Mouse (Mus musculus) ES-E14 (cell line): Measurements from ENCODE around the gene Gabrb2. TPM values are rescaled to one million over a fixed set of nuclear protein-coding genes. Genes with fewer than 3 reads are reported as not detected.

Experiments used
- DNase-seq: peaks from one replicate; pipeline ENCODE4 v3.0.0-alpha.2; 2013; ENCODE audit warnings: low read depth, low spot score
- H3K27ac ChIP-seq: 2 replicates; pipeline ENCODE4 v1.5.1; 2012; ENCODE audit warnings: low read depth, mild to moderate bottlenecking, low read length, moderate library complexity, mixed read lengths; ENCODE audit not compliant: poor library complexity, insufficient read depth, severe bottlenecking
- H3K36me3 ChIP-seq: 2 replicates; pipeline ENCODE4 v1.6.1; 2012; ENCODE audit warnings: mild to moderate bottlenecking, low read length, moderate library complexity, mixed read lengths; ENCODE audit not compliant: control insufficient read depth, poor library complexity, insufficient read depth, severe bottlenecking
- H3K4me1 ChIP-seq, 2 experiments: fragments of 150-350 bp in 1 of 2; sonication (generic) in 1 of 2; 2 replicates each; pipeline ENCODE4 v1.6.1; 2012; ENCODE audit warnings: low read length in 2 of 2, mild to moderate bottlenecking in 1 of 2, mixed read lengths in 1 of 2; ENCODE audit not compliant: control insufficient read depth in 2 of 2, insufficient read depth in 2 of 2, poor library complexity in 1 of 2
- H3K4me3 ChIP-seq, 2 experiments: fragments of 150-350 bp in 1 of 2; sonication (generic) in 1 of 2; 2 replicates each; pipeline ENCODE4 v1.5.1; 2012; ENCODE audit warnings: low read length in 2 of 2, low read depth in 1 of 2, mild to moderate bottlenecking in 1 of 2, mixed read lengths in 1 of 2; ENCODE audit not compliant: insufficient read depth in 1 of 2, poor library complexity in 1 of 2, severe bottlenecking in 1 of 2
- H3K9ac ChIP-seq: 2 replicates; pipeline ENCODE4 v1.6.1; 2012; ENCODE audit warnings: low read depth, mild to moderate bottlenecking, low read length, mixed read lengths; ENCODE audit not compliant: poor library complexity, insufficient read depth, severe bottlenecking
- H3K9me3 ChIP-seq: fragments of 150-350 bp; sonication (generic); 2 replicates; pipeline ENCODE4 v1.6.1; 2012; ENCODE audit warnings: low read depth, mild to moderate bottlenecking, low read length; ENCODE audit not compliant: control insufficient read depth, insufficient read depth
- CHD2 ChIP-seq: IDR thresholded peaks from 2 replicates; pipeline ENCODE4 v1.6.1; 2014; ENCODE audit warnings: mild to moderate bottlenecking, low read depth, low read length, inconsistent platforms
- HCFC1 ChIP-seq: IDR thresholded peaks from 2 replicates; pipeline ENCODE4 v1.6.1; 2012; ENCODE audit warnings: low read length, inconsistent platforms, borderline replicate concordance; ENCODE audit not compliant: insufficient read depth
- MAFK ChIP-seq: IDR thresholded peaks from 2 replicates; pipeline ENCODE4 v1.6.1; 2014; ENCODE audit warnings: mild to moderate bottlenecking, low read depth, low read length, inconsistent platforms; ENCODE audit not compliant: insufficient read depth
- ZC3H11A ChIP-seq: IDR thresholded peaks from 2 replicates; pipeline ENCODE4 v1.6.1; 2012; ENCODE audit warnings: low read depth, mild to moderate bottlenecking, inconsistent platforms, low read length, borderline replicate concordance
- ZNF384 ChIP-seq: IDR thresholded peaks from 2 replicates; pipeline ENCODE4 v1.6.1; 2012; ENCODE audit warnings: low read depth, low read length, inconsistent platforms
- in situ Hi-C, 2 experiments: fragments of 600-800 bp; cut with MboI; formaldehyde crosslinking; loops; one replicate each; pipeline ENCODE4 v1.15.1; 2025; ENCODE audit warnings: low sequenced_read_pairs in 2 of 2, inconsistent platforms in 1 of 2; ENCODE audit not compliant: unreplicated experiment in 2 of 2
- total RNA-seq: library from RNA; depleted of rRNA; stranded (reverse); fragments of 300-350 nt; gene quantifications from 2 replicates; pipeline ENCODE4 v1.2.3, GENCODE M21; 2012

The Gabrb2 gene
- total RNA-seq, 1 experiment: 0.13 TPM

DNA sequence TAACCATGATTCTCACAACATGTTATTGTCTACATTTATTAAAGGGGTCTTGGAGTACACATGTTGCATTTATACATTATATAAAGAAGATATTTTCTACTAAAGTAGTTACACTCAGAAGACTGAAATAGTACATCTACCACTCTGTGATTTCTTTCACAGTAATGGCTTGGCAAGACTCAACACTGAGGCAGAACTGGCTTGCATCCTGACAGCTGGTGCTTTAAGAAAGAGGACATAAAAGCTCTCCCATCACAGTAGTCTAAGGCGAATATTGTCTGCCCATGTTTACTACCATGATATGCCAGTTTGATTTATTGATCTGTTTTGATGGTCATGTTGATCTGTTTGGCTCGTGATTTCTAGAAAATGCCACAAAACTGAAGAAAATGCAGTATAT, 19.4 kb downstream of the Gabrb2 start:
- TF ChIP-seq HCFC1 (no peak), CHD2 (no peak), ZNF384 (no peak), ZC3H11A (no peak), MAFK (no peak)
- Histone ChIP-seq H3K27ac (no peak overlapping the region), H3K36me3 (no peaks in the 10 kb centered on the region), H3K4me1 (no peaks in the 10 kb centered on the region), H3K9ac (no peak overlapping the region), H3K9me3 (no peaks in the 10 kb centered on the region), H3K4me3 (no peak overlapping the region)
- DNase-seq: no peak
- in situ Hi-C loops: no loop called here

DNA sequence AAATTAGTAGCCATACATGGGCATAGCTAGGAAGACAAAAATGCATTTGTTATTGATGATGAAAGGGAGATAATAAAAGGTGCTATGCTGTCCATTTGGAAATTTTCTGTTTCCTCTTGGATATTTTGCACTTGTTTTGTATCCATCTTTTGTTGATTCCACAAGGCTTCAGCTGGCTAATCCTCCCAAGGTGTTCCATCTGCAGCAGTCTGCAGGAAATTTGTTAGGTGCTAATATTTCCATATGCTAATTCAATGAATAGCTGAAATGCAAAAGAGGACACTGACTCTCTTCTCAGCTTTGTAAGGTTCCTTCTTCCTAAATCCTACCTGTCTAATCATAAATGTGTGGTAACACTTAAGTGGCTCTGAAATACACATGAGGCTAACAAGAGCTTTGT, 24.1 kb downstream of the Gabrb2 start:
- in situ Hi-C loops: no loop called here
- Histone ChIP-seq H3K36me3 (no peaks in the 10 kb centered on the region), H3K9ac (no peak overlapping the region), H3K4me1 (no peaks in the 10 kb centered on the region), H3K27ac (no peak overlapping the region), H3K4me3 (no peak overlapping the region), H3K9me3 (no peaks in the 10 kb centered on the region)
- no peak for DNase-seq
- TF ChIP-seq CHD2: no peak
- TF ChIP-seq ZNF384: no peak
- TF ChIP-seq MAFK: no peak
- TF ChIP-seq HCFC1: no peak
- no peak for TF ChIP-seq ZC3H11A

DNA sequence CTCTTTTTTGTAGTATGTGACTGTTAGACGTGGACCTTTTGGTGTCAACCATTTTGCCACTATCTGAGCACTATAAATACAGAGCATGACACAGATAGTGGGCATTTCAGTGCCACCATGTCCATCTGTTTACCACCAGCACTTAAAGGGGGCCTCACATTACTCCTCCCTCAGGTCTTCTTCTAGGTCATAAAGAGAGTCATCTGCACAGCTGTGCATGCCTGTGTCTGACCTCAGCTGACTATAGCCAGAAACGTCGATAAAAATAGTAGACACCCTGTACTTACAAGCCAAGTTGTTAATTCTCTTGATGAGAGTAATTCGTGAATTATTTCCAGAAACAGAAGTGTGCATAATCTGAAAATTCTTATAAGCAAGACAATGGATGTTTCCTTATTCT, 29.4 kb downstream of the Gabrb2 start:
- no peak overlapping the region for H3K9ac ChIP-seq
- no peak for DNase-seq
- H3K27ac ChIP-seq: no peak overlapping the region
- TF ChIP-seq ZC3H11A (no peak), ZNF384 (no peak), CHD2 (no peak), MAFK (no peak), HCFC1 (no peak)
- no peaks in the 10 kb centered on the region for H3K4me1 ChIP-seq
- in situ Hi-C loops: no loop called here
- no peaks in the 10 kb centered on the region for H3K9me3 ChIP-seq
- no peaks in the 10 kb centered on the region for H3K36me3 ChIP-seq
- no peak overlapping the region for H3K4me3 ChIP-seq

- TF ChIP-seq ZC3H11A (no peak), HCFC1 (no peak), ZNF384 (no peak), MAFK (no peak)
- in situ Hi-C loops: no loop called here
- Histone ChIP-seq H3K9ac (no peak overlapping the region), H3K4me3 (no peak overlapping the region), H3K4me1 (no peaks in the 10 kb centered on the region), H3K27ac (no peak overlapping the region), H3K9me3 (no peaks in the 10 kb centered on the region), H3K36me3 (no peaks in the 10 kb centered on the region)
- DNase-seq: no peak
Observed at GRCm38 (mm10) chr11:42464136-42464535, 44.6 kb downstream of the Gabrb2 start.

DNA sequence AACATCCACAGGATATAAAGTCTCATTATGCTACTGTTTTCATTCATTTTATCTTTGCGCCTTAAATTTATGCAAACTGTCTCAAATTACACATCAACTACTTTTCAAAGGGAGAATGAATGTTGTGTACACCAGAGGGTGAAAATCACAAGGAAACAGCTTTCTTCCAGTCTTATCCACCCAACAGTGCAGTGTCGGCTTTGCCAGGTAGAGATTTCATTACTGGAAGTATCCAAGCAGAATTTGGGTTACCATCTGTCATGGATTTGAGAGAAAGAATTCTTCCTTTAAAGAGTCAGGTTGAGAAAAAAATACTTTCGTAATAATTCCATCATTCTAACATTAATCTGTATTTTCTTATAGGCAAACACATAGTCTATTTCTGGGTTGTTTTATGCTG, 48.8 kb downstream of the Gabrb2 start:
- no peaks in the 10 kb centered on the region for H3K36me3 ChIP-seq
- no peak overlapping the region for H3K4me3 ChIP-seq
- H3K27ac ChIP-seq: no peak overlapping the region
- in situ Hi-C loops: no loop called here
- no peak for DNase-seq
- no peaks in the 10 kb centered on the region for H3K9me3 ChIP-seq
- no peak overlapping the region for H3K9ac ChIP-seq
- TF ChIP-seq MAFK (no peak), CHD2 (no peak), ZC3H11A (no peak), HCFC1 (no peak), ZNF384 (no peak)
- H3K4me1 ChIP-seq: no peaks in the 10 kb centered on the region
